Mouse (Mus musculus) embryonic fibroblast, embryonic 13.5 days (primary cell): ENCODE measurements at regions not wholly inside any gene's neighbourhood (a gene's known extent, or its start where the extent isn't known, plus 50 kb on each side); places are given as distances from the start of the nearest gene placed in this dataset.

Experiments
- CTCF ChIP-seq: IDR thresholded peaks from 2 replicates; pipeline ENCODE4 v1.5.1; 2011; ENCODE audit warnings: mild to moderate bottlenecking, control low read depth, low read length, moderate library complexity, borderline replicate concordance; ENCODE audit not compliant: insufficient read depth
- POLR2A ChIP-seq: IDR thresholded peaks from 2 replicates; pipeline ENCODE4 v1.6.1; 2011; ENCODE audit warnings: low read depth, mild to moderate bottlenecking, control low read depth, low read length, moderate library complexity

- no peak for TF ChIP-seq POLR2A
- no peak for TF ChIP-seq CTCF
These were observed 278.2 kb upstream of the Nrsn1 start for GRCm38 (mm10) chr13:25548551-25548950.
